Mouse (Mus musculus) A20 (cell line): Measurements from ENCODE around the gene Dlg1.
A peak's percentile ranks its signal among the peaks of the same experiment; 100 is the strongest.

Source experiments
- DNase-seq: peaks from one replicate; pipeline ENCODE4 v3.0.0-alpha.2; 2011; ENCODE audit warnings: low read depth, low spot score

Dlg1 gene

GRCm38 (mm10) chr16:31737081-31737480, 73.8 kb downstream of the Dlg1 start:
- no peak for DNase-seq

GRCm38 (mm10) chr16:31737761-31738160, 74.5 kb downstream of the Dlg1 start:
- DNase-seq = no peak

GRCm38 (mm10) chr16:31740271-31740670, 77.0 kb downstream of the Dlg1 start:
- no peak for DNase-seq

- DNase-seq = no peak
These were observed 77.5 kb downstream of the Dlg1 start for GRCm38 (mm10) chr16:31740704-31741103.

GRCm38 (mm10) chr16:31750526-31750925, 87.3 kb downstream of the Dlg1 start:
- DNase-seq = peak; percentile 69

- DNase-seq = peak; percentile 91
These were observed 91.2 kb downstream of the Dlg1 start for GRCm38 (mm10) chr16:31754172-31755025.

- DNase-seq = no peak
These were observed 91.8 kb downstream of the Dlg1 start for GRCm38 (mm10) chr16:31755053-31755452.

GRCm38 (mm10) chr16:31756436-31756835, 93.2 kb downstream of the Dlg1 start:
- DNase-seq = peak; percentile 82

- peak; percentile 59 for DNase-seq
These were observed 94.4 kb downstream of the Dlg1 start for GRCm38 (mm10) chr16:31757606-31758005.

GRCm38 (mm10) chr16:31759416-31759815, 96.2 kb downstream of the Dlg1 start:
- DNase-seq = peak; percentile 37

GRCm38 (mm10) chr16:31766298-31766697, 103.1 kb downstream of the Dlg1 start:
- DNase-seq = no peak

GRCm38 (mm10) chr16:31766715-31767114, 103.5 kb downstream of the Dlg1 start:
- no peak for DNase-seq

GRCm38 (mm10) chr16:31775924-31776323, 112.7 kb downstream of the Dlg1 start:
- DNase-seq = no peak

GRCm38 (mm10) chr16:31781015-31781414, 117.8 kb downstream of the Dlg1 start:
- no peak for DNase-seq

- no peak for DNase-seq
These were observed 126.8 kb downstream of the Dlg1 start for GRCm38 (mm10) chr16:31790056-31790455.

GRCm38 (mm10) chr16:31803644-31804043, 140.4 kb downstream of the Dlg1 start:
- DNase-seq = peak; percentile 71

- DNase-seq = no peak
These were observed 162.8 kb downstream of the Dlg1 start for GRCm38 (mm10) chr16:31826049-31826448.

GRCm38 (mm10) chr16:31830726-31831125, 167.5 kb downstream of the Dlg1 start:
- DNase-seq = peak; percentile 51

- DNase-seq = peak; percentile 89
These were observed 169.6 kb downstream of the Dlg1 start for GRCm38 (mm10) chr16:31832630-31833422.

- DNase-seq = peak; percentile 59
These were observed 170.9 kb downstream of the Dlg1 start for GRCm38 (mm10) chr16:31834011-31834584.

- DNase-seq = peak; percentile 47
These were observed 171.5 kb downstream of the Dlg1 start for GRCm38 (mm10) chr16:31834662-31835318.

- no peak for DNase-seq
These were observed 174.1 kb downstream of the Dlg1 start for GRCm38 (mm10) chr16:31837362-31837761.
